Mouse (Mus musculus): ENCODE measurements at regions not wholly inside any gene's neighbourhood (a gene's known extent, or its start where the extent isn't known, plus 50 kb on each side); places are given as distances from the start of the nearest gene placed in this dataset.

GRCm38 (mm10) chr10:120726369-120726768 lies 172.5 kb downstream of the Msrb3 start:
- TF ChIP-seq CTCF (IDR thresholded peaks at IDR 0.05; ENCODE audit: insufficient read depth, low read length) (no peak), POLR2A (IDR thresholded peaks at IDR 0.05; ENCODE audit: borderline replicate concordance, extremely low read depth, low read depth, low read length) (no peak)

All from lung, adult 2 months (tissue).